Mouse (Mus musculus) liver, embryonic 14.5 days (tissue): ENCODE measurements around the gene Ube2h.

Source experiments
- CTCF ChIP-seq: IDR thresholded peaks from 2 replicates; pipeline ENCODE4 v1.5.1; 2016; ENCODE audit warnings: antibody characterized with exemption, low read depth, control low read depth
- EP300 ChIP-seq: IDR thresholded peaks from 2 replicates; pipeline ENCODE4 v1.6.1; 2016; ENCODE audit warnings: antibody characterized with exemption, low read depth

GRCm38 (mm10) chr6:30228921-30229320 is 75.4 kb downstream of the Ube2h start:
- no peak for TF ChIP-seq CTCF
- TF ChIP-seq EP300: no peak
